Mouse (Mus musculus): ENCODE results near the gene Rdh12.

DNA sequence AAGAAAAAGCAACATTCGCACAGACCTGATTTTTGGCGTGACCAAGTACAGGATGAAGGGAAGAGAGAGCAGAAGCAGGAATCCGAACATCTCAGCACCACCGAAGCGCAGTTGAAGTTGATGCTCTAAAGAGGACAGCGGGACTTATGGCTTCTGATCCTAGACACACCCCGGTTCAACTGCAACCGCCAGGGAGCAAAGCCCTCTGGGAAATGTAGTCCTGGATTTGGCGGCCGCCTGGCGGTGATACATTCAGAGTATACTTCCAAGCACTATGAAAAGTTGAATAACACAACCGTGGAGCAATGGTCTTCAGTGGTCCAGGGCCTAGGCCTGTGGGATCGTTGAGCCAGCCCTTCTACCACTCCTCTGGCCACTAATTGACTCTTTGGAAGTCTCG, 17.0 kb upstream of the Rdh12 start:
- TF ChIP-seq CTCF (IDR thresholded peaks at IDR 0.05; ENCODE audit: low read depth, low read length), result no peak
- no peak for TF ChIP-seq TAL1 (conservative IDR thresholded peaks at IDR 0.05; ENCODE audit: low read depth, low read length)
- no peak for TF ChIP-seq POLR2AphosphoS5 (IDR thresholded peaks at IDR 0.05; ENCODE audit: insufficient replicate concordance, low read depth, low read length)
- no peak for TF ChIP-seq GATA1 (IDR thresholded peaks at IDR 0.05; ENCODE audit: borderline replicate concordance, low read length)
- no peak for TF ChIP-seq GATA2 (IDR thresholded peaks at IDR 0.05; ENCODE audit: borderline replicate concordance, low read depth, low read length)

Data from G1E (cell line).